Mouse (Mus musculus) right cerebral cortex, postnatal 14 days (tissue): ENCODE results near the gene Cd48.
A peak's percentile ranks its signal among the peaks of the same experiment; 100 is the strongest.
"Not testable (repeated sequence)": the region's sequence is repeated elsewhere in the genome, so short reads cannot be mapped to it uniquely, and the experiment has no call there.

Experiments used
- DNase-seq: peaks from one replicate; pipeline ENCODE4 v3.0.0; 2022

The Cd48 gene

GRCm38 (mm10) chr1:171681531-171682299 lies at the start of gene Cd48:
Gene Cd48, plus strand, starts transcription at chr1:171682009.
- DNase-seq = no peak

GRCm38 (mm10) chr1:171635696-171636095 lies 46.1 kb upstream of the Cd48 start:
- DNase-seq = no peak

GRCm38 (mm10) chr1:171637101-171637500 lies 44.7 kb upstream of the Cd48 start:
- no peak for DNase-seq

- no peak for DNase-seq
These were observed 43.1 kb upstream of the Cd48 start for GRCm38 (mm10) chr1:171638686-171639085.

- DNase-seq = no peak
These were observed 41.0 kb upstream of the Cd48 start for GRCm38 (mm10) chr1:171640796-171641195.

- no peak for DNase-seq
These were observed 38.2 kb upstream of the Cd48 start for GRCm38 (mm10) chr1:171643612-171644011.

- no peak for DNase-seq
These were observed 35.3 kb upstream of the Cd48 start for GRCm38 (mm10) chr1:171646429-171646940.

GRCm38 (mm10) chr1:171647716-171648115 lies 34.1 kb upstream of the Cd48 start:
- DNase-seq = no peak

- DNase-seq = no peak
These were observed 33.0 kb upstream of the Cd48 start for GRCm38 (mm10) chr1:171648840-171649239.

- DNase-seq = no peak
These were observed 29.1 kb upstream of the Cd48 start, which contains the start of gene Slamf7 for GRCm38 (mm10) chr1:171652734-171653133. Gene Slamf7, minus strand, starts transcription at chr1:171653035.

GRCm38 (mm10) chr1:171658561-171658991 lies 23.2 kb upstream of the Cd48 start:
- peak; percentile 20 for DNase-seq

GRCm38 (mm10) chr1:171660423-171660822 lies 21.4 kb upstream of the Cd48 start:
- DNase-seq = no peak

GRCm38 (mm10) chr1:171661482-171661881 lies 20.3 kb upstream of the Cd48 start:
- DNase-seq = no peak

GRCm38 (mm10) chr1:171663757-171664156 lies 18.1 kb upstream of the Cd48 start:
- DNase-seq = no peak

GRCm38 (mm10) chr1:171666350-171666749 lies 15.5 kb upstream of the Cd48 start:
- DNase-seq = peak; percentile 11

- no peak for DNase-seq
These were observed 14.6 kb upstream of the Cd48 start for GRCm38 (mm10) chr1:171667160-171667559.

- not testable (repeated sequence) for DNase-seq
These were observed 9.4 kb upstream of the Cd48 start for GRCm38 (mm10) chr1:171672451-171672850.

GRCm38 (mm10) chr1:171672854-171673475 lies 8.8 kb upstream of the Cd48 start:
- DNase-seq = peak; percentile 42

GRCm38 (mm10) chr1:171674467-171674866 lies 7.3 kb upstream of the Cd48 start:
- DNase-seq = no peak

- no peak for DNase-seq
These were observed 4.1 kb upstream of the Cd48 start for GRCm38 (mm10) chr1:171677721-171678120.

GRCm38 (mm10) chr1:171681009-171681408 lies 800 bp upstream of the Cd48 start:
- DNase-seq = no peak

GRCm38 (mm10) chr1:171684923-171685322 lies 3.1 kb downstream of the Cd48 start:
- DNase-seq = no peak

- DNase-seq = no peak
These were observed 5.5 kb downstream of the Cd48 start for GRCm38 (mm10) chr1:171687320-171687719.

- no peak for DNase-seq
These were observed 12.1 kb downstream of the Cd48 start for GRCm38 (mm10) chr1:171693918-171694317.
